Mouse (Mus musculus): ENCODE data around the gene Cd164l2.

GRCm38 (mm10) chr4:133169237-133170055 is 42.5 kb upstream of the Cd164l2 start:
- TF ChIP-seq POLR2A (IDR thresholded peaks at IDR 0.05; ENCODE audit: low read depth, low read length) (no peak), CTCF (IDR thresholded peaks at IDR 0.05; ENCODE audit: borderline replicate concordance, insufficient read depth, low read length) (no peak)

All from embryonic fibroblast, embryonic 13.5 days (primary cell).